Comparison of ENCODE assay signal across 10 mouse cellular contexts in genomic region chr2:84870623-84871160, GRCm38 (mm10). TPM values are rescaled to one million over a fixed set of nuclear protein-coding genes. Genes with fewer than 3 reads are reported as not detected.
DNase-seq lines count a peak whose midpoint lies in the region; ATAC-seq and TF ChIP-seq lines count a peak whose summit lies in the region.
"Had no signal": no experiment of that assay in that cellular context is flagged by ENCODE, and none has a peak within 500 bp of the region (broad histone marks: within the 10 kb centered on the region; RNA-seq: fewer than 3 reads in every experiment).

No protein-coding gene starts in this region.

- peak; percentile 54 to 58 for DNase-seq in kidney, postnatal 4 days
- DNase-seq in B cell, adult 2 months: peak; percentile 67 to 68
- DNase-seq in induced T-regulatory cell, adult 2 months (ENCODE audit: low read depth): peak; percentile 67
- no peak for DNase-seq in cerebellum, adult 9-11 months
- DNase-seq in embryo, embryonic 11 days: no peak
- DNase-seq: adrenal gland, postnatal 10 days; left cerebral cortex, postnatal 4 days had no signal

- WGBS in kidney, embryonic 15.5 days: 66% methylated on average over 4 of the region's 4 CpGs

- no peak overlapping the region for H3K9ac ChIP-seq in kidney, embryonic 15.5 days

- no peaks in the 10 kb centered on the region for H3K9me3 ChIP-seq in kidney, embryonic 15.5 days (replicated peaks)
- H3K9me3 ChIP-seq in E14TG2a.4 (ENCODE audit: low read length): 0 out of 2 replicates have a peak, but pooled peaks cover 6% of the 10 kb centered on the region

- no peak for ATAC-seq in kidney, embryonic 15.5 days (replicated peaks; ENCODE audit: low FRiP score)

- no peaks in the 10 kb centered on the region for H3K36me3 ChIP-seq in kidney, embryonic 15.5 days
- no peaks in the 10 kb centered on the region for H3K36me3 ChIP-seq in E14TG2a.4 (ENCODE audit: insufficient read depth, low read length)

- TF ChIP-seq CTCF in E14TG2a.4 (conservative IDR thresholded peaks at IDR 0.05; ENCODE audit: low read length): peak; percentile 91

- H3K4me3 ChIP-seq in kidney, embryonic 15.5 days (replicated peaks): no peak overlapping the region
- H3K4me3 ChIP-seq in E14TG2a.4 (replicated peaks; ENCODE audit: low read length): no peak overlapping the region

- H3K27ac ChIP-seq in kidney, embryonic 15.5 days: no peak overlapping the region

- peaks cover 99% of the 10 kb centered on the region for H3K27me3 ChIP-seq in kidney, embryonic 15.5 days
- H3K27me3 ChIP-seq in E14TG2a.4 (ENCODE audit: insufficient read depth, low read length): peaks cover 98% of the 10 kb centered on the region

- peaks cover 21% of the 10 kb centered on the region for H3K4me1 ChIP-seq in kidney, embryonic 15.5 days
- H3K4me1 ChIP-seq in E14TG2a.4 (replicated peaks; ENCODE audit: low read depth, low read length): peaks cover 40% of the 10 kb centered on the region

- H3K4me2 ChIP-seq in kidney, embryonic 15.5 days: no peak overlapping the region

RNA-seq across cellular contexts. Expression of gene Rtn4rl2, which starts 15.8 kb away (rescaled TPM):
- polyA plus RNA-seq in kidney, embryonic 15.5 days (2015; fragmentation: Nextera tagmentation; extraction: Ambion mirVana): 1.2 and 1.6 TPM in 2 replicates

RNA-seq across cellular contexts. Expression of gene Slc43a1, which starts 32.0 kb away (rescaled TPM):
- 16.5 and 20.7 TPM in 2 replicates for polyA plus RNA-seq in kidney, embryonic 15.5 days (2015; fragmentation: Nextera tagmentation; extraction: Ambion mirVana)

RNA-seq across cellular contexts. Expression of gene Timm10, which starts 43.9 kb away (rescaled TPM):
- polyA plus RNA-seq in kidney, embryonic 15.5 days (2015; fragmentation: Nextera tagmentation; extraction: Ambion mirVana): 54.2 and 54.4 TPM in 2 replicates

RNA-seq across cellular contexts. Expression of gene Smtnl1, which starts 48.2 kb away (rescaled TPM):
- 0.42 and 0.43 TPM in 2 replicates for polyA plus RNA-seq in kidney, embryonic 15.5 days (2015; fragmentation: Nextera tagmentation; extraction: Ambion mirVana)
- polyA plus RNA-seq: hindbrain, embryonic 11.5 days had no signal

Comparison
In these comparisons a context has a peak if more than half of its experiments do, and no peak if none do; other contexts are left out.
1. DNase-seq: peak in kidney, postnatal 4 days (2 of 2), B cell, adult 2 months (2 of 2) and induced T-regulatory cell, adult 2 months (single experiment); none in cerebellum, adult 9-11 months (single experiment) and embryo, embryonic 11 days (single experiment).